Mouse (Mus musculus) testis, adult 2 months (tissue): ENCODE data around the gene Col3a1.

Experiments used
- CTCF ChIP-seq: fragments of 200-500 bp; IDR thresholded peaks from 2 replicates; pipeline ENCODE4 v1.5.1; 2012; ENCODE audit warnings: low read depth, mild to moderate bottlenecking, inconsistent platforms, low read length, moderate library complexity; ENCODE audit not compliant: control insufficient read depth, insufficient read depth, insufficient replicate concordance
- POLR2A ChIP-seq: fragments of 200-500 bp; IDR thresholded peaks from 2 replicates; pipeline ENCODE4 v1.6.1; 2012; ENCODE audit warnings: low read depth, mild to moderate bottlenecking, inconsistent platforms, low read length, moderate library complexity; ENCODE audit not compliant: control insufficient read depth

GRCm38 (mm10) chr1:45311962-45312361 is 624 bp downstream of the Col3a1 start:
- TF ChIP-seq CTCF (no peak), POLR2A (no peak)
